Mouse (Mus musculus): ENCODE measurements around the gene Stk38. TPM values are rescaled to one million over a fixed set of nuclear protein-coding genes. Genes with fewer than 3 reads are reported as not detected.

The Stk38 gene
- polyA plus RNA-seq, 1 experiment from 2014 or later: 141 TPM

DNA sequence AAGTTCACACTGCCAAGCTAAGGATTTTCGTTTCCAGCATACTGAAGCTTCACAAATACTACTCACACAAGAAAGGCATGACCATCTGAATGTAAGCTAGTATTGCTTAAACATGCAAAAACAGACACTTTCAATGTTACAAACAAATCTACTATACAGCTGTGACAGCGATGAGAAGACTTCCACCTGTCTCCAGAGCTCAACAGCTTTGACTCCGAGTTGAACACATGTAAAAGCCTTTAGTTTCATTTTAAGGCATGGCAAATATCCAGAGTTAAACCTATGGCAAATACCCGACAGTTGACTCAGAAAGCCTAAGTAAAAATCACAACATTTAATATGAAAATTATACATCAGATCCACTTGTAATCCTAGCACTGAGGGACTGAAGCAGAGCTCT lies 19.5 kb downstream of the Stk38 start:
- Histone ChIP-seq H3K4me1 (replicated peaks; ENCODE audit: control insufficient read depth, insufficient read depth, low read length) (no peaks in the 10 kb centered on the region), H3K9ac (ENCODE audit: low read depth, low read length) (no peak overlapping the region), H3K27me3 (ENCODE audit: control insufficient read depth, insufficient read depth, low read length) (no peaks in the 10 kb centered on the region), H3K36me3 (ENCODE audit: control insufficient read depth, insufficient read depth, low read length) (peaks cover 13% of the 10 kb centered on the region; the same call in 1 of the 2 replicates), H3K4me3 (ENCODE audit: low read depth, low read length) (no peak overlapping the region), H3K27ac (ENCODE audit: low read depth, low read length) (no peak overlapping the region), H3K4me2 (replicated peaks; ENCODE audit: low read depth, low read length) (no peak overlapping the region), H3K9me3 (ENCODE audit: control insufficient read depth, low read length) (no peaks in the 10 kb centered on the region)
- DNase-seq (ENCODE audit: low spot score): no peak
- no peak for ATAC-seq (ENCODE audit: low FRiP score)
- WGBS: 96% methylated on average over 4 of the region's 4 CpGs

DNA sequence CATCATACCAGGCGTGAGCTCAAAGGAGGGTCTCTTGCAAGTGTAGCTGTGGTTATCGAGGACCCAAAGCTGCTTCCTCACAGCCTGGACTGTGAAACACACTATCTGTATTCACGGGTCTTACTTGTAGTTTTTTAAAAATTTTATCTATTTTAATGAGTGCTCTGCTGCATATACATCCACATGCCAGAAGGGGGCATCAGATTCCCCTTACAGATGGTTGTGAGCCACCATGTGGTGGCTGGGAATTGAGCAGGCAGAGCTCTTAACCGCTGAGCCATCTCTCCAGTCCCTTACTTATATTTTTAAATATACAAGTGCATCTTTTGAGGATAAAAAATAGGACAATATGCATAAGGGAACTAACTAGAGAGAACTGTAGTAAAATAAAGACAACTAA lies 20.1 kb downstream of the Stk38 start:
- WGBS: 74% methylated on average over 4 of the region's 4 CpGs
- DNase-seq (ENCODE audit: low spot score) (peak; percentile 68), ATAC-seq (ENCODE audit: low FRiP score) (no peak)
- H3K9me3 ChIP-seq (ENCODE audit: control insufficient read depth, low read length): no peaks in the 10 kb centered on the region
- H3K36me3 ChIP-seq (ENCODE audit: control insufficient read depth, insufficient read depth, low read length): peaks cover 13% of the 10 kb centered on the region; the same call in 1 of the 2 replicates
- H3K4me2 ChIP-seq (replicated peaks; ENCODE audit: low read depth, low read length): no peak overlapping the region
- no peaks in the 10 kb centered on the region for H3K27me3 ChIP-seq (ENCODE audit: control insufficient read depth, insufficient read depth, low read length)
- no peak overlapping the region for H3K9ac ChIP-seq (ENCODE audit: low read depth, low read length)
- H3K4me1 ChIP-seq (replicated peaks; ENCODE audit: control insufficient read depth, insufficient read depth, low read length): no peaks in the 10 kb centered on the region
- H3K27ac ChIP-seq (ENCODE audit: low read depth, low read length): no peak overlapping the region
- no peak overlapping the region for H3K4me3 ChIP-seq (ENCODE audit: low read depth, low read length)

GRCm38 (mm10) chr17:28986833-28987232 lies 21.0 kb downstream of the Stk38 start:
- no peak overlapping the region for H3K4me3 ChIP-seq (ENCODE audit: low read depth, low read length)
- H3K27ac ChIP-seq (ENCODE audit: low read depth, low read length): no peak overlapping the region
- no peak overlapping the region for H3K4me2 ChIP-seq (replicated peaks; ENCODE audit: low read depth, low read length)
- H3K9ac ChIP-seq (ENCODE audit: low read depth, low read length): no peak overlapping the region
- no peaks in the 10 kb centered on the region for H3K27me3 ChIP-seq (ENCODE audit: control insufficient read depth, insufficient read depth, low read length)
- ATAC-seq (ENCODE audit: low FRiP score) (no peak), DNase-seq (ENCODE audit: low spot score) (peak; percentile 59)
- H3K36me3 ChIP-seq (ENCODE audit: control insufficient read depth, insufficient read depth, low read length): peaks cover 13% of the 10 kb centered on the region; the same call in 1 of the 2 replicates
- H3K9me3 ChIP-seq (ENCODE audit: control insufficient read depth, low read length): no peaks in the 10 kb centered on the region
- H3K4me1 ChIP-seq (replicated peaks; ENCODE audit: control insufficient read depth, insufficient read depth, low read length): no peaks in the 10 kb centered on the region

- DNase-seq (ENCODE audit: low spot score): no peak
- H3K4me2 ChIP-seq (replicated peaks; ENCODE audit: low read depth, low read length): no peak overlapping the region
- H3K27me3 ChIP-seq (ENCODE audit: control insufficient read depth, insufficient read depth, low read length): no peaks in the 10 kb centered on the region
- WGBS: 84% methylated on average over 1 of the region's 1 CpGs
- ATAC-seq (ENCODE audit: low FRiP score): no peak
- no peak overlapping the region for H3K9ac ChIP-seq (ENCODE audit: low read depth, low read length)
- H3K27ac ChIP-seq (ENCODE audit: low read depth, low read length): no peak overlapping the region
- H3K9me3 ChIP-seq (ENCODE audit: control insufficient read depth, low read length): no peaks in the 10 kb centered on the region
- no peaks in the 10 kb centered on the region for H3K4me1 ChIP-seq (replicated peaks; ENCODE audit: control insufficient read depth, insufficient read depth, low read length)
- no peak overlapping the region for H3K4me3 ChIP-seq (ENCODE audit: low read depth, low read length)
- H3K36me3 ChIP-seq (ENCODE audit: control insufficient read depth, insufficient read depth, low read length): peaks cover 9% of the 10 kb centered on the region; the same call in 1 of the 2 replicates
These were observed 22.9 kb downstream of the Stk38 start for GRCm38 (mm10) chr17:28984724-28985420.

DNA sequence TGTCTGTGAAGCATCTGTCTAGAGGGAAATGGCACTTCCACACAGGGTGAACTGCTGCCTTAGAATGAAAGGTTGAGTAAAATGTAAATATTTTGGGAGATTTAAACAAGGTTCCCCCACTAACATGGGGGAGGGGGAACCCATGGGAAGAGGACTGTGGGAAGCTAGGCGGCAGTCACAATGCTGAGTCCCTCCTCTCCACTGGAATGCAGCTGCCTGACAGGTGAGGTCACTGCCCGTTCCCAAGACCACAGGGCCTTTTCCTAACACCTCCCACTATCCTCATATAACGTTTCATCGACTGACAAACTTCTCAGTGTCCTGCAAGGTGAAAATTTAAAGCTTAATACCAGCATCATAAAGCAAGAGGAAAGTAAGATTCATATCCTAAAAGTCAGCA lies 25.2 kb downstream of the Stk38 start:
- 49% methylated on average over 4 of the region's 4 CpGs for WGBS
- H3K9ac ChIP-seq (ENCODE audit: low read depth, low read length): no peak overlapping the region
- H3K4me2 ChIP-seq (replicated peaks; ENCODE audit: low read depth, low read length): no peak overlapping the region
- no peak for DNase-seq (ENCODE audit: low spot score)
- no peak for ATAC-seq (ENCODE audit: low FRiP score)
- H3K4me3 ChIP-seq (ENCODE audit: low read depth, low read length): no peak overlapping the region
- no peaks in the 10 kb centered on the region for H3K9me3 ChIP-seq (ENCODE audit: control insufficient read depth, low read length)
- H3K36me3 ChIP-seq (ENCODE audit: control insufficient read depth, insufficient read depth, low read length): peaks cover 13% of the 10 kb centered on the region; the same call in 1 of the 2 replicates
- H3K27ac ChIP-seq (ENCODE audit: low read depth, low read length): no peak overlapping the region
- no peaks in the 10 kb centered on the region for H3K27me3 ChIP-seq (ENCODE audit: control insufficient read depth, insufficient read depth, low read length)
- H3K4me1 ChIP-seq (replicated peaks; ENCODE audit: control insufficient read depth, insufficient read depth, low read length): no peaks in the 10 kb centered on the region

GRCm38 (mm10) chr17:28981081-28981480 lies 26.7 kb downstream of the Stk38 start:
- Histone ChIP-seq H3K4me3 (ENCODE audit: low read depth, low read length) (no peak overlapping the region), H3K9me3 (ENCODE audit: control insufficient read depth, low read length) (no peaks in the 10 kb centered on the region), H3K9ac (ENCODE audit: low read depth, low read length) (no peak overlapping the region), H3K4me1 (replicated peaks; ENCODE audit: control insufficient read depth, insufficient read depth, low read length) (no peaks in the 10 kb centered on the region), H3K4me2 (replicated peaks; ENCODE audit: low read depth, low read length) (no peak overlapping the region), H3K27me3 (ENCODE audit: control insufficient read depth, insufficient read depth, low read length) (no peaks in the 10 kb centered on the region), H3K36me3 (ENCODE audit: control insufficient read depth, insufficient read depth, low read length) (peaks cover 10% of the 10 kb centered on the region; the same call in 1 of the 2 replicates), H3K27ac (ENCODE audit: low read depth, low read length) (no peak overlapping the region)
- 87% methylated on average over 4 of the region's 4 CpGs for WGBS
- no peak for ATAC-seq (ENCODE audit: low FRiP score)
- no peak for DNase-seq (ENCODE audit: low spot score)

DNA sequence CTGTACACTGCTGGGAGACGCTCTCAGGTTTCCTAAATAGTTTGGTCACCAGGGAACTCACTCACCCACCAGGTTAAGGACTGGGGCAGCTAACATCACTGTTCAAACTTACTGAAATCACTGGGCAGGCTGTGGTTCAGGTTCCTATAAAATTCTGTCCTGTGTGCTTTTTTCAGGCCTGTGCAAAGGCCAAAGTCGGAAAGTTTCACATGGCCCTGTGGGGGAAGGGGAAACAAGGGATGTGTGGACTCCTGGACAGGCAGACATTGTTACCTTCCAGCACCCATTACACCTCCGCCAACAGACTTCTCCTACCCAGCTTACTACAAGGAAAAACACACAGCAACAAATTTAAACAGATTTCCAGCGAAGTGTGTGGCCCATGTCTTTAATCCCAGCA lies 28.7 kb downstream of the Stk38 start:
- Histone ChIP-seq H3K27ac (ENCODE audit: low read depth, low read length) (no peak overlapping the region), H3K9me3 (ENCODE audit: control insufficient read depth, low read length) (no peaks in the 10 kb centered on the region), H3K9ac (ENCODE audit: low read depth, low read length) (no peak overlapping the region), H3K36me3 (ENCODE audit: control insufficient read depth, insufficient read depth, low read length) (peaks cover 12% of the 10 kb centered on the region; the same call in 1 of the 2 replicates), H3K4me1 (replicated peaks; ENCODE audit: control insufficient read depth, insufficient read depth, low read length) (no peaks in the 10 kb centered on the region), H3K4me2 (replicated peaks; ENCODE audit: low read depth, low read length) (no peak overlapping the region), H3K4me3 (ENCODE audit: low read depth, low read length) (no peak overlapping the region), H3K27me3 (ENCODE audit: control insufficient read depth, insufficient read depth, low read length) (no peaks in the 10 kb centered on the region)
- DNase-seq (ENCODE audit: low spot score) (no peak), ATAC-seq (ENCODE audit: low FRiP score) (no peak)
- 94% methylated on average over 4 of the region's 4 CpGs for WGBS

- no peaks in the 10 kb centered on the region for H3K27me3 ChIP-seq (ENCODE audit: control insufficient read depth, insufficient read depth, low read length)
- DNase-seq (ENCODE audit: low spot score): no peak
- no peaks in the 10 kb centered on the region for H3K9me3 ChIP-seq (ENCODE audit: control insufficient read depth, low read length)
- H3K4me3 ChIP-seq (ENCODE audit: low read depth, low read length): no peak overlapping the region
- peaks cover 21% of the 10 kb centered on the region for H3K36me3 ChIP-seq (ENCODE audit: control insufficient read depth, insufficient read depth, low read length)
- no peak overlapping the region for H3K9ac ChIP-seq (ENCODE audit: low read depth, low read length)
- no peak for ATAC-seq (ENCODE audit: low FRiP score)
- H3K4me1 ChIP-seq (replicated peaks; ENCODE audit: control insufficient read depth, insufficient read depth, low read length): no peaks in the 10 kb centered on the region
- H3K27ac ChIP-seq (ENCODE audit: low read depth, low read length): no peak overlapping the region
- no peak overlapping the region for H3K4me2 ChIP-seq (replicated peaks; ENCODE audit: low read depth, low read length)
These were observed 37.7 kb downstream of the Stk38 start for GRCm38 (mm10) chr17:28970122-28970521.

DNA sequence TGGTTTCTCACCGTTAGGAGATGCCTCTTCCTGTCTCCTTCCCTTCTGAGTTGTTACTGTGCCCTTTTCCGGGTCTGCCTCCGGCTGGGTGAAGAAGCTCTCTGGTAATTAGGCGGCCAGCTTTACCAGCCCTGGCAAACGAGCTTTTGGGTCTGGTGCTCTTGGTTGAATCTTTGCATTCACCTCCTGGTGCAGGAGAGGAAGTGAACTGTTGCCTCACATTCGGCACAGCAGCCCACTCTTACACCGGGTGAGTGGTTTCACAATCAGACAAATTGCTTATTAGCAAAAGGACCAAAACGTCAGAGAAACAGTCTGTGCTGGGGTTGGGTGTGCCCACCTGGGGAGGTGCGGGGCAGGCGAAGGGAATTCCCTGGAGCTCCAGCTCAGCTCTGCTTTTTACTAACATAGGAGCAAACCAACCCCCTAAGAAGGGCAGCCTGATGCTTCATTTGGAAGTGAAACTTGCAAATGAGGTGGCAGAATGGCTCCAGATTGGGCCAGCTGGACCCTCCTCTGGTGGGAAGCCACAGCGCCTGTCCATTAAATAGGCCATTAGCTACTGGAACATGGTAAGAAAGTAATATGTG lies 40.7 kb downstream of the Stk38 start:
- Histone ChIP-seq H3K9me3 (ENCODE audit: control insufficient read depth, low read length) (no peaks in the 10 kb centered on the region), H3K27ac (ENCODE audit: low read depth, low read length) (no peak overlapping the region), H3K4me3 (ENCODE audit: low read depth, low read length) (no peak overlapping the region), H3K27me3 (ENCODE audit: control insufficient read depth, insufficient read depth, low read length) (no peaks in the 10 kb centered on the region), H3K4me1 (replicated peaks; ENCODE audit: control insufficient read depth, insufficient read depth, low read length) (no peaks in the 10 kb centered on the region), H3K9ac (ENCODE audit: low read depth, low read length) (no peak overlapping the region), H3K4me2 (replicated peaks; ENCODE audit: low read depth, low read length) (no peak overlapping the region), H3K36me3 (ENCODE audit: control insufficient read depth, insufficient read depth, low read length) (peaks cover 24% of the 10 kb centered on the region)
- ATAC-seq (ENCODE audit: low FRiP score) (no peak), DNase-seq (ENCODE audit: low spot score) (no peak)
- WGBS: 76% methylated on average over 11 of the region's 11 CpGs
